Mouse (Mus musculus) T-helper 17 cell (primary cell): ENCODE results near the gene Me3.

Experiments
- in situ Hi-C, 2 experiments: fragments of 300-600 bp; cut with MboI, MseI; formaldehyde crosslinking; loops; 1 replicate in 1 of 2; 2 replicates in 1 of 2; pipeline ENCODE4 v1.15.1; 2025; ENCODE audit warnings: high pct_unique_total_duplicates in 2 of 2

Gene Me3

DNA sequence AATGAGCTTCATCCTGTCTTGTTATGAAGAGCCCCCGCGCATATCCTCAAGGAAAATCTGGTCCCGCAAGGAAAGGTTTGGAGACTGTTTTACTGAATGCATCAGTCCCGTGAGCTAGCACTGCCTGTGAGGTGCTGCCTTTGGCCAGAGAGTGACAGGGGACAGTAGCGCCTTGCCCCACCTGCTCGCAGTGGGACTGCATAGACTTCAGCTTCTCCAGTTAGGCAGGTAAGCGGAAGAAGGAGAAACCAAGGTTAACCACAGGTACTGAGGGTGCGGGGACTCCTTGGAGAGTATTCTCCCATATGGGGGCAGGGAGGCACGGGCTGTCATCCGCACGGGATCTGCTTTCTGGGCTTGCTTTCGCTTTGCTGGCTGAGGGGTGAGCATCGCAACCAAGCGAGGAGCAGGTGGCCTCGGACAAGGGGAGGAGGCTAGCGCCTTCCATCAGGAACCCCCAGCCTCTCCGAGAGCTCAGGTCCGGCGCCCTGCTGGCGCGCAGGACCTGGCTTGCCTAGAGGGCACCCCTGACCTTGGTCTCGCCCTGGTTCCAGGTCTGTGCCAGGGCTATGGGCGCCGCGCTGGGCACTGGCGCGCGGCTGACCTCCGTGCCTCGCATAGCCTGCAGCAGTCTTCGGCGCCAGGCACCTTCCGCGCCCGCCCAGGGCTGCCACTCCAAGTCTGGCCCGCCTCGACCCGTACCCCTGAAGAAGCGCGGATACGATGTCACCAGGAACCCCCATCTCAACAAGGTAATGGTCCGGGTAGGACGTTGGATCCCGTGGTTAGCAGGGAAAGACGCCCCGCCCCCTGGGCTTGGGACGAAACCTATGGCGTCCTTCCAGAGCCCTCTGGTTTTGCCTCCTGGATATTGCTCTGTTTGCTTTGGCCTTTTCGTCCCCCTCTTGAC lies at the start of gene Me3:
Gene Me3, plus strand, starts transcription at position 51 of the 910 bp plus-strand sequence.
- in situ Hi-C loops: no loop called here

DNA sequence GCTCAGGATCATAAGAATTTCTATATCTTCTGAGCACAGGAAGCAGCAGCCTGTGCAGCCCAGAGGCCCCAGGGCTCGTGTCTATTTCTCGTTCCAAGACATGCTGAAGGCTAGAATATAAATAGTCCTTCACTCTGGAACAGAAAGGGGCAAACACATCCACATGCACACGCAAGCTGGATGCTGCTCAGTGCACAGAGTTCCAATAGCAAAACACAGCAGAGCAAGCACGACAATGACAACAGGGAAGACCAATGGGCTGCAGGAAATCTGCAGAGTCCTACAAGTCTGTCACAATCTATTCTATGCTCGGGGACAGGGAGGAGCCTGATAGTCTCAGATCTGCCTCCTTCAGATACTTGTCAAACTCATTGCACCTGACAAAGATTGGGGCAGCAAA lies 42.2 kb upstream of the Me3 start:
- in situ Hi-C loops: loop anchor here in 1 of 2 experiments (5.0 kb wide), 1 partner anchor 58 kb away; no protein-coding TSS in a partner anchor

DNA sequence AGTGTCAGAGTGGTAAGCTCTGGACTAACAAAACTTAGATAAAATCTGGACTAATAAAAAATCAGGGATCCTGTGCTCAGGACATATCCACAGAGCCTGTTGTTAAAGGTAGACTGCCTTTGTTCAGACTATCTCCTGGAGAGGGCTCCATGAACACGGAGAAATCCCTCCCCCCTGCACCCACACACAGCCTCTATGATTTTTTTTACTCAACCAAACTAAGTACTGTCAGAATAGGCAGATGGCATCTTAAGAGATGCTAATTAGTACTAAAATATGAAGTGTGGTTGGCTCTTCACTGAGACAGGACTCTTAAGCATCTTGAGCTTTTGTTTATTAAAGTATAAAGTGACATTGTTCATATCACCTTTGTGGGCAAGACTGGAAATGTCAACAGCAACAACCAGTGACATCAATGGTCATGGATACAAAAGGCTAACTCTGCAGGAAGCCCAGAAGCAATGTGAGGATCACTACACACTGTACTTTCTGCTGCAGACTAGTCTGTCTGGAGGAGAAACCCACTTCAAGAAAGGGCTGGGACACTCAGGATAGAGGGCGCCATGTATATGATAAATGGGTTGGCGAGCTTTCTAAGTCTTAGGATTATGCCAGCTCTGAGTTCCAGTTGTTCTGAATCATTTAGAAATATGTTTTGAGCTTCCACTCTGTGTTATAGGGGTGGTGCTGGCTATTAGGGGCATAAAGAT lies 41.5 kb upstream of the Me3 start:
- in situ Hi-C loops: loop anchor here in 1 of 2 experiments (5.0 kb wide), 1 partner anchor 58 kb away; no protein-coding TSS in a partner anchor

DNA sequence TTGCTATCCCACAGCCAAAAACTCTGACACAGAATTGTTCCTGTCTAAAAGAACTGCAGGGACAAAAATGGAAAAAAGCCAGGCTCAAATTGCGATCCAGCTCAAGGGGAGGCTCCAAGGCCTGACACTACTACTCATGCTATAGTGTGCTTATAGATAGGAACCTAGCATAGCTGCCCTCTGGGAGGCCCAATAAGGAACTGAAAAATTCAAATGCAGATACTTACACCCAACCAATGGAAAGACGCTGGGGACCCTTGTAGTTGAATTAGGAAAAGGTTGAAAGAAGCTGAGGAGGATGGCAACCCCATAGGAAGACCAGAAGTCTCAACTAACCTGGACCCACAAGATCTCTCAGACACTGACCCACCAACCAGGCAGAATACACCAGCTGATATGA lies 36.4 kb upstream of the Me3 start:
- in situ Hi-C loops: no loop called here

DNA sequence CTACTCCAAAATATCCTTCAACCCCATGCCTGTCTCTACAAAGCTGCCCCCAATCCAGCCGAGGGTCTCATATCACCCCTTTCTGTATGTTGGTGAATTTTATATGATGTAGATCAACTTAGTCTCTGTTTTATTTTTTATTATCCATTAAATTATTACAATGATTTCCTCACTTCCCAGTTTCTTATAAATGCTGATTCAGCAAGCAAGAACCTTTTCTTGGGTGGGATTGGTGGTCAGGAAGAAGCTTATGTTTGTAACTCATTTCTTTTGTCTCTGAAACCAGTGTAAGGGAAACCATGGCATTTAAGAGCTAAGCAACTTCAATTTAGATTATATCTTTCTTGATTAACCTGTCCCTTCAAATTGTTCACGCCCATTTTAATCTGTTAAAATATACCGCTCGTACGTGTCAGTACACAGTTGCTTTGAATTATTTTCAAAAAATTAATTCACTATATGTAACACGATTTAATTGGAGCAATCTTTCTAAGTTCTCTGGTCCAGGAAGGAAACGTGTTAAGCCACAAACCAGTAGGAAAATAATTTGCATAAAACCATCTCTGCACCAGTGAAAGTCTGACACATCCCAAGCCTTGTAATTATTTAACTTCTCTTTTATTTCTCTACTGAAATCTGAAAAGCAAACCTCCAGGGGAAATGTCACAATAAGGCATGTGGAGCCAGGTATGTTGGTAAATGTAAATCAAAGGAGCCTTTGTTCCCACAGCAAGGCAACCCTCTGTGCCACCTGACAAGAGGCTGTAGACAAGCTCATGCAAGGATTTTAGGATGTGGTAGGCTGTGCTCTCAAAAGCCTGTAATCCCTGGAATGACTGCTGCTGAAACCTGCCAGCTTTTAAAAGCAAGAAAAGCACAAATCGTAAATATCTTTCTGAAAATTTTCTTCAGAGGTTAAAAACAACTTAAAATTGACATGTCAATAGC lies 26.3 kb upstream of the Me3 start:
- in situ Hi-C loops: no loop called here

DNA sequence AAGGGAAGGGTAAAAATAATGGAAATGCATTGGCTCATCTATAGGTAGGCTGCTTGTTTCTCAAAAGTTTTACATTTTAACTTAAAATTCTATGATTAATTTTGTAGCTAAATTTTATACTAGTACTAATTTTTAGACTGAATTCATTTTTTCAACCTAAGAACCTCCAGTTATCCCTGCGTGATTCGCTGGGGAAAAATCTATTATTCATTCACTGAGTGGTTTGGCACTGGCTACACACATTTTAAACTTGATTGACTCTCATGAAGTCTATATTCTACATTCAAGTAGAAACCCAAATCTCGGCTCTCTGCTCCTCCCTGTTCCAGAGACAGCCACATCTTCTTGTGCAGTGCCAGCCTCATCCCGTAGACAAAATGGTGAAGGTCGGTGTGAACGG lies 24.9 kb upstream of the Me3 start:
- in situ Hi-C loops: no loop called here

DNA sequence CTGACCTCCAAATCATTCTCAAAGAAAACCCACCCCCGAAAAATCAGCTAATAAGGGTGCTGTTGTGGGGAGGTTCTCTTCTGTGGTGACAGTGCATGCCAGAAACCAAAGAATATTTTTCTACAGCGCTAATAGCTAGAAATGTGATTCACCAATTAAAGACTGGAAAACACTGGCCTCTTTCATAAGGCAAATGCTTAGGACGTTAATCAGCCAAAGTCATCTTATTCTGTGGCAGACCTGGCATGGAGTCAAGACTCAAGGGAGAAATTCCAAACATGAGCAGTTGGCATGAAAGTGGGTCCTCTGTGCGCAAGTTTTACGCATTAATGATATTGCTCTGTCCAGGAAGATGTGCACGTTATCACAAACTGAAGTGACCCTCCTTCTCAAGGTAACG lies 21.0 kb upstream of the Me3 start:
- in situ Hi-C loops: no loop called here

DNA sequence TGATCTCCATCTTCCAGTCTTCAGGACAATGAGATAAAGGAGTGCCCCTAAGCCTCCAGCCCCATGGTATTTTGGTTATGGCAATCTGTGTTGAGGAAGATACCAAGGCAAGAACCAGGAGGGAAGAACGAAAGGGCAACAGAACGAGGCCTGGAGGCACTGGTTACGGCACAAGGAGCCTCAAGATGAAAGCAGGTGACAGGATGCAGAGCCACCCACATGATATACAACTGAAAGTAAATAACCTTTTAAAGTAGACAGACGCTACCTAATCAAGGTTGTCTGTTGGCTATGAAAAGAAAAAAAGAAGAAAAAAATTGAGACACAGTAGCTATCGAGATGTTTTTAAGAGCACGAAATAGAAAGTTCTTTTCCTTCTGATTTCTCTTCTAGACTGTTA lies 16.0 kb upstream of the Me3 start:
- in situ Hi-C loops: no loop called here

DNA sequence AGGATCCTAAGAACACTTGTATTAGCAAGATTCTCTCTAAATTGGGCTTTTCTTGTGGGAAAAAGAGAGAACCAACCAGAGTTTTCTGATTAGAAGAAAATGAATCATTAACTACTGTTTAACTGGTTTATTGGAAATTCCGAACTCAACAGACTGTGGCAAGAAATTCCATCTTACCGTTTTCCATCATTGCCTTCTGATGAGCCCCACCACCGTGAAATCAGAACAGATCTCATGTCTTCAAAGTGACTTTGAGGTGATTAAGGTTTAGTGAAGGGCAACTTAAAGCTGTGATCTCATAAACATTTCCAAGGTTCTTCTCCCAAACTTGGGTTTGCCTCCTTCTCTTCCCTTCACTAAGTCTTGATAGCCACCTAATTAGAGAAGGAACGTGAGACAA lies 8.9 kb upstream of the Me3 start:
- in situ Hi-C loops: no loop called here

DNA sequence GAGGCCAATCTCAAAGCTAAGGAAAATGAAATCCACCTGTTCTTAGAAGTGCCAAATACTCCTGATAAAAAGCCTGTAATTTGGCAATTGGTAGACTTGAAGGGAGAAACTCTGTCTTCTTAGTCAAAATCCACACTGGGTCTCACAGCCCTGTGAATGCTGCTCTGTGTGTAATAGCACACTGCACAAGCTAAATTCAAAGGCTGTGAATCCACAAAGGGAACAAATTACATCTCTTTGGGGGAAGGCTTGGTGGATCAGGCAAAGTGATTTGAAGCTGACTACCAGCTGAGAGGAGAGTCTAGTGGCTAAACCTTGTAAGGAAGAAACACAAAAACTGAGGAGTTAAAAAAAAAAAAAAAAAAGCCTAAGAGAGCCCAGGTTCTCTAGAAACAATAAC lies 4.8 kb upstream of the Me3 start:
- in situ Hi-C loops: no loop called here

DNA sequence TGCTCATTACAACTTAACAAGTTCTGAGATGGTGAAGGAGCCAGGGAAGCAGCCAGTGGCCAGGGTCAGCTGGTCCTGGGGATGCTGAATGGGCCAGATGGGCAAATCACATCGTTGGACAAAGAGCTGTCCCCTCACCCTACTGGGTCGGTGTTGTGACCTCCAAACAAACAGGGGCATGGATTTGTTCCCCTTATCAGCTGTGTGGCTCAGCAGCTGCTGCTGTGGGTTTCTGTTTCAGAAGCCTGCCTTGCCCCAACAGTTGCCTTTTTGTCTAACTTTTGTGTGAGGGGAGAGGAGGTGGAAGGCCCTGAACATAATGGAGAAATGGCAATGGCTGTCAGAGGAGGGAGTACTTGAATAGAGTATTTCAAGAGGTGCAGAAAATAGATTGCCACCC lies 4.2 kb upstream of the Me3 start:
- in situ Hi-C loops: no loop called here

DNA sequence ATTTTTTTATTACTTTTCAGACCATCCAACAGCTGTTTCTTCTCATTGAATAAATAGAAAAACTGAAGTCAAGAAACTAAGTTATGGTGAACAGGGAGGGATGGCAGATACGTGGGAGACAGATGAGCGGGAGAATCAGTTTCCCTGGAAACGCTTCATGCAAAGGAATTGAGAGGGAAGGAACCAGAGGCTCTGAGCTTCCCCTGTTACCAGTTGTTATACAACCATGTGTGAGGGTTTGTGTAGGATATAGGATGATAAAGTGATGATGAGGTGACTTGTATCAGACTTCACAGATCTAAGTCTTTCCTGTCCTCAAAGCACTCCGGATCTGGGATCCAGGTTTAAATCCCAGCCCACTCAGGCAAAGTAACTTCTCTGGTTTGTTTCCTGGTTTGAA lies 3.2 kb upstream of the Me3 start:
- in situ Hi-C loops: no loop called here

DNA sequence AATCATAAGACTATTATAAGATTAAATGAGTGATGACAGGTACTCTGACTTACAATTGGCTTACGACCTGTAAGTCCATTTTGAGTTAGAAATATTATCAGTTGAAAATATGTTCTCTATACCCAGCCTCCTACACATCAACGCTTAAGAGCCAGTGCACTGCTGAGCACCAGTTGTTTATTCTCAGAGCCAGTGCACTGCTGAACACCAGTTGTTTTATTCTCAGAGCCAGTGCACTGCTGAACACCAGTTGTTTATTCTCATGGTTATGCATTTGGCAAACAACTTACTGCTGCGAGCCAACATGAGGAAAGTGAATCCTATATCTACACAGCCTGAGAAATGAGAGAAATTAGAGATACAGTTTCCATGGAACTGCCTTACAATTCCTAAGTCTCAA lies 2.3 kb upstream of the Me3 start:
- in situ Hi-C loops: no loop called here

DNA sequence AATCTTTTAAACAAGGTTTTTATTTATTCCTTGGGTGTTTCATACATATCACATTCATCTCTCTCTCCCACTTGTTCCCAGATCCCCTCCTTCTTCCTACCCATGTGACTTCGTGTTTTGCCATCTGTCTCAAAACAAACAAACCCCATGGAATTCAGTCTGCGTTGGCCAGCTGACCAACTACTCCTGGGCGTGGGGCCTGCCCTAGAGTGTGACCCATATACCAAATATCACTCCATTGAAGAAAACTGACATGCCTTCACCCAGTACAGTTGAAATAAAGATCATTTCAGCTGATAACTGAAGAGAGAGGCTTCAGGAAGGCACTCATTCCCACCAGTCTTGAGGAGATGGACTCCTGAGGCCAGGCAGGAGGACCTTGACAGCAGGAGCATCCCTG lies 1.4 kb upstream of the Me3 start:
- in situ Hi-C loops: no loop called here

DNA sequence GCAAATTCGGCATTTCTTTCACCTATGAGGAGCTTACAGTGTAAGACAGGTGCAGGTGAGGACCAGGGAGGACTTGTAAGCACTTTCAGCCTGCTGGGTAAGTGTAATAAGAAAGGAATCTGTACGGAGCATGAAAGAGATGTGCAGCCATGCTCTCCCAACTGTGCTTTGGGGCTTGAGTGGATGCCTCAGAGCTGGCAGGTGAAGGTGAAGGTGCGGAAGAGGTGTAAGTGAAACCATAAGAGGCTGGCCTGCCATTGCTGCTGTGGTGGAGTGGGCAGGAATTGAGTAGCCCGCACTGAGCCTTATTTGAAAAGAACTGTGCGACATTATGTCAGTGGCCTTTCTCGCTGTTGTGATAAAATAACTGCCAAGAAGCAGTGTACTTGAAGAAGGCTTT lies 8.3 kb downstream of the Me3 start:
- in situ Hi-C loops: no loop called here

DNA sequence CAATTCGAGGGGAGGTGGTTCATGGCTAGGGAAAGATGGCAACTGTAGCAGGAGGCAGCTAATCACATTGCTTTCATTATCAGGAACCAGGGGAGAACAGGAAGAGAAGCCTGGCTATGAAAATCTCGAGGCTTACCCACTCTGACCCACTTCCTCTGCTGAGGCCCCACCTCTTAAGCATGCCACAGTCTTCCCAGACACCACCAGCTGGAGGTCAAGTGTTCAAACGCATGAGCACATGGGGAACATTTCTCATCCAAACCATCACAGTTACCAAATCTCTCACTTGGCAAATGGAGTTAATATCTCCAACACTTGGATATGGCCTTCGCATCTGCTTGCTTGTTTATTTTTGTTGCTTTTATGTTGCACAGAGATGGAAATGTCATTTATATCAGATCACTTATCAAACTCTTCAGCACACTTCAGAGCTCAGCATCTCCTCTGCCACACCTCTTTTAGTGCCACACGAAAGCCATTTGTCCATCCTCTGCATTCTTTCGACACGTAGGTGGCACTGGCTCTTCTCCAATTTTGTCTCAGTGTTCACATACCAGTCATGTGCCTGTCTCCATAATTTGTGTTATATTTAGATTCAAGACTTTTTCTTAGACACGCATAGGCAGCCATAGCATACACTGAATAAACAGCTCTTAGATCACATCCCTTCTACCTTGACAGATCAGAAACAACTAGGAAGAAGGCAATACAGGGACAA lies 8.9 kb downstream of the Me3 start:
- in situ Hi-C loops: no loop called here

DNA sequence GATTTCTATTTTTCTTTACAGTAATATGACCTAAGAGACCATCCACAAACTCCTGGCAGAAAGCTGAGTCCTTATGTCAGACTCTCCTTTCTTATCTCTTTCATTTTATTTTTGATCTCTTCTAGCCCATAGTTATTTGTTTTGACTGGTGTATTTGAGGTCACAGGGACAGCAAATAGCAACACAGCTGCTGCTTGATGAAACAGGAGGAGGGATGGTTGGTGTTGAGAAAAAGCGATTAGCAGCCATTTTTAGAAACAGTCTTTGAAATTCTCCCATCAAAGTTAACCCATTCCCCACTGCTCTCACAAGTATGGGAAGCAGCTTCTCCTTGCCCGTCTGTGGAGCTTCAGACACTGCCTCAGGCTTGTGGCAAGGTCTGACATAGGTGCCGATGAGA lies 12.8 kb downstream of the Me3 start:
- in situ Hi-C loops: no loop called here

DNA sequence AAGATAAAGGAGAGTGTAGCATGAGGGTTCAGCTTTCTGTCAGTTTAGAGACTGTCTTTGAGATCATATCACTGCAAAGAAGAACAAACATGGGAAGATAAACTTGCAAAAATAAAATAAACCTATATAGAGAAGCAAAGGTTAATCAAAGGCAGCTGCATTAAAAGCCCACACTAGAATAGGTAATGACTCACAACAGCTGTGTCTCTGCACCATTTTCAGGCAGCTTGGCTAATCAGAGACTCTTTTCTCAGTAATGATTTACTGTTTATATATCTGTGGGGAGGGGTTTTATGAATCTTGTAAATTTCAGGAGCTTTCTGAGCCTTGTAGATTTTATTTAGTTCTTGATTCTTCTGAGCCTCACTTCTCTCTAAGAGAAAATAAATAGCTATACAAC lies 15.7 kb downstream of the Me3 start:
- in situ Hi-C loops: no loop called here

DNA sequence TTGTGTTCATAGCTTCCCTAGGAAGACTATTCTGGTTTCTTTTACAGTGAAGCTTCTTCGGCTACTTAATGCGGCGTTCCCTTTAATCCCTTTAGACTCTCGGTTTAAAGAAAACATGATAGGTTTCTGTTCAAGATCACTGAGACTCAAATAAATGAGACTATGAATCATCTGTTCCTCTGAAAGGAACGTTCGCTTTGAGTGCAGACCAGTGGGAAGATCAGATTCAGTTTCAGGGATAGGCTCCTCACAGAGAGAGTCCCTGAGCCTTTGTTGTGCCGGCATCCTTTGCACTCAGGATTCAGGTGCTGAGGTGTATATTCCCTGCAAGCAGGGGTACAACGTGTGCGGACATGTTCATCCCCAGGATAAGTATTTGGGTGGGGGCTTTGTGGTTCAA lies 25.0 kb downstream of the Me3 start:
- in situ Hi-C loops: no loop called here

DNA sequence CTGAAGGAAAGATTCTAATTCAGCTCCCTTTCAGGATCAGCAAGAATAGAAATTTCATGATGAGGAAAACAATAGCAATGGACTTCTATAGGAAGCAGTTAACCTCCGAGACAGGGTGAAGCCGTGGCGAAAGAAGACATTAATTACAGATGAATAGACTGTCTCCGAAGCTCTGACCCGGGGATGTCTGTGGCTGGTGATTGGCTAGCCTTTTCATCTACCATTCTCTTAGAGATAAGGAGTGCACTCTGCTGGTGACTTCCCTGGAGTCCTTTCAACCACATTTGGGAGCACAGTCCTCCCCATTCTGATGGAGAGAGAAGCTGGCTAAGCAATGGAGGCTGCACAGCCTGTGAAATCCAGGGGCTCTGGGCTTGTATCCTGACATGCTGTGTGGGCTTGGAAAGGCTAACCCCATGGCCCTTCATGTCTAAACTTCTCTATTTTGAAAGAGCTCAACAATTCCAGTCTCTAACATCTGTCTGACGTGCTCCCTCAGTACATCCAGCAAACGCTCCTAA lies 25.6 kb downstream of the Me3 start:
- in situ Hi-C loops: no loop called here

DNA sequence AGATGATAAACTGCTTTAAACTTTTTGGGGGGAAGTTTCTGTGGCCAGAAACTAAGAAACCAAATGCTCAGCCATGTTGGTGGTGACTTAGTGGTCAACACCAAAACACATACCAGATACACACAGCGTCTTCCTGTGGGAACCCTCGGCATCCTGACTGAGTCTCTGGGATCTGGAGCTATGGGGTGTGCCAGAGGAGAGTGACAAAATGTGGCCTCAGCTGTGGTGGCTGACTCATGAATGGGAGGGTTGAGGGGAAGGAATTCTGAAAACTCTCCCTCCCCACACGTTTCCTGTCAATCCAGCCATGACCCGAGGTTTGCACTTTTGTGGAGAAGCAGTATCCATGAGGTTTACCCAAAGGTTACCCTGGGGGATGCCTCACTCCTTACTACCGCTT lies 32.0 kb downstream of the Me3 start:
- in situ Hi-C loops: no loop called here
